Mouse (Mus musculus): Measurements from ENCODE around the gene Ap2s1. TPM values are rescaled to one million over a fixed set of nuclear protein-coding genes. Genes with fewer than 3 reads are reported as not detected.

The Ap2s1 gene
- polyA plus RNA-seq, 1 experiment from 2014 or later, result 255 TPM

DNA sequence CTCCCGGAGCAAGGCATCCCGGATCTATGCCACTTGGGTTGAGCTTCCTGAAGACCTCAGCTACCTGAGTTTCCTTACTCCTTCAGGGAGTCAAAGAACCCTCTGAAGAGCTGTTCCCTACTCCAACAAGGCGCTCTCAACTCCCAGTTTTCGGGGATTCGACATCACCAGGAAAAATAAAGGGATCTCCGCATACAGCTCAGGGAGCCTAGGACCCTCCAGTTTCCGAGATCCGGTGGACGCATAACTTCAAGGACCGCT is 43.3 kb downstream of the Ap2s1 start:
- H3K4me2 ChIP-seq (ENCODE audit: low read length), result peak overlapping the region; percentile 97
- H3K4me3 ChIP-seq (ENCODE audit: low read depth, low read length), result peak overlapping the region; percentile 63
- peak overlapping the region; percentile 44 for H3K27ac ChIP-seq (ENCODE audit: low read depth)
- no peaks in the 10 kb centered on the region for H3K27me3 ChIP-seq (replicated peaks; ENCODE audit: control insufficient read depth, insufficient read depth, low read length)
- ATAC-seq (replicated peaks; ENCODE audit: low FRiP score, low TSS enrichment, low read depth), result peak; percentile 14
- peaks cover 11% of the 10 kb centered on the region for H3K4me1 ChIP-seq (replicated peaks; ENCODE audit: control insufficient read depth, insufficient read depth, low read length)
- H3K9ac ChIP-seq (ENCODE audit: low read length), result peak overlapping the region; percentile 62
- DNase-seq (ENCODE audit: low spot score), result no peak
- H3K36me3 ChIP-seq (ENCODE audit: control insufficient read depth, insufficient read depth, low read length), result no peaks in the 10 kb centered on the region
- WGBS, result 1% methylated on average over 10 of the region's 10 CpGs
- no peaks in the 10 kb centered on the region for H3K9me3 ChIP-seq (ENCODE audit: control insufficient read depth, low read length)

DNA sequence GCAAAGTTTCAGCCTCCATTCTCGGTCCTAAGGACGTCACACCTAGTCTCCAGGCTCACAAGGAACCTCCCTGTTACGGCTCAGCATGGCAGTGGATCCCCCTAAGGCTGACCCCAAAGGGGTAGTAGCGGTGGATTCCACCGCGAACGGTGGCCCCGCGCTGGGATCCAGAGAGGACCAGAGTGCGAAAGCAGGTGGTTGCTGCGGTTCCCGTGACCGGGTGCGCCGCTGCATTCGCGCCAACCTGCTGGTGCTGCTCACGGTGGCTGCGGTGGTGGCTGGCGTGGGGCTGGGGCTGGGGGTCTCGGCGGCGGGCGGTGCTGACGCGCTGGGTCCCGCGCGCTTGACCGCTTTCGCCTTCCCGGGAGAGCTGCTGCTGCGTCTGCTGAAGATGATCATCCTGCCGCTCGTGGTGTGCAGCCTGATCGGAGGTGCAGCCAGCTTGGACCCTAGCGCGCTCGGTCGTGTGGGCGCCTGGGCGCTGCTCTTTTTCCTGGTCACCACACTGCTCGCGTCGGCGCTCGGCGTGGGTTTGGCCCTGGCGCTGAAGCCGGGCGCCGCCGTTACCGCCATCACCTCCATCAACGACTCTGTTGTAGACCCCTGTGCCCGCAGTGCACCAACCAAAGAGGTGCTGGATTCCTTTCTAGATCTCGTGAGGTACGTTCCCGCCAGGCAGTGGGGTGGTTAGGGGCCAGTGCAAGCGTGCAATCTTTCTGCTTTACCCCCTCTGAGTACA is 43.8 kb downstream of the Ap2s1 start:
- Histone ChIP-seq H3K36me3 (ENCODE audit: control insufficient read depth, insufficient read depth, low read length) (no peaks in the 10 kb centered on the region), H3K9me3 (ENCODE audit: control insufficient read depth, low read length) (no peaks in the 10 kb centered on the region), H3K27me3 (replicated peaks; ENCODE audit: control insufficient read depth, insufficient read depth, low read length) (no peaks in the 10 kb centered on the region), H3K4me3 (ENCODE audit: low read depth, low read length) (peak overlapping the region; percentile 63), H3K27ac (ENCODE audit: low read depth) (peak overlapping the region; percentile 44), H3K4me2 (ENCODE audit: low read length) (peak overlapping the region; percentile 97), H3K9ac (ENCODE audit: low read length) (peak overlapping the region; percentile 62), H3K4me1 (replicated peaks; ENCODE audit: control insufficient read depth, insufficient read depth, low read length) (peaks cover 11% of the 10 kb centered on the region)
- peak; percentile 67 for DNase-seq (ENCODE audit: low spot score)
- peak; percentile 10; the same call in 1 of the 2 replicates for ATAC-seq (replicated peaks; ENCODE audit: low FRiP score, low TSS enrichment, low read depth)
- WGBS, result under 1% methylated on average over 60 of the region's 60 CpGs

DNA sequence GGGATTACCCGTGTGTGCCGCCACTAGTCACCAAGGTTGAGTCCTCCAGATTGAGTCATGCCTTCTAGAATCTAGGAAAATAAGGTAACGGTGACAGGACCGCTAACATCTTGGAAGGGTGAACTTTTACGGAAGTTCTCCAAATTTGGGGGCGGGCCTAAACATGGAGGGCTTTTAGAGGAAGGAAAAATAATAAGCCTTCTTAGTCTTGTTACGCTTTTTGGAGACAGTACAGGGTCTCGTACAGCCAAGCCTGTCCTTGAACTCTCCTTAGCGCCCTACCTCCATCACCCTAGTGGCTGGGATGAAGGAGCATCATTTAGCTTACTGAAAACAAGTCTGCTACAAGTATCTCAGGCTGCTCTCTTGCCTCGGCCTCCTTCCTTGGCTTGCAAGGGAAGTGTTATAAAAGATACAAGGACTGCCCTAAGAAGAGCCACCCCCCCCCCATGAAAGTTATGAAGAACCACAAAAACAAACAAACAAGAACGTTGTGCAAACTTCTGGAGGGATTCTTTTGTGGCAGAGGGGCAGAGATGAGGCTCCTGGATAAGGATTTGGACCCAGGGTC is 44.4 kb downstream of the Ap2s1 start:
- peaks cover 11% of the 10 kb centered on the region for H3K4me1 ChIP-seq (replicated peaks; ENCODE audit: control insufficient read depth, insufficient read depth, low read length)
- no peaks in the 10 kb centered on the region for H3K27me3 ChIP-seq (replicated peaks; ENCODE audit: control insufficient read depth, insufficient read depth, low read length)
- H3K4me2 ChIP-seq (ENCODE audit: low read length), result peak overlapping the region; percentile 97
- WGBS, result 9% methylated on average over 11 of the region's 11 CpGs
- H3K36me3 ChIP-seq (ENCODE audit: control insufficient read depth, insufficient read depth, low read length), result no peaks in the 10 kb centered on the region
- no peak overlapping the region for H3K27ac ChIP-seq (ENCODE audit: low read depth)
- H3K4me3 ChIP-seq (ENCODE audit: low read depth, low read length), result peak overlapping the region; percentile 63
- no peaks in the 10 kb centered on the region for H3K9me3 ChIP-seq (ENCODE audit: control insufficient read depth, low read length)
- peak overlapping the region; percentile 62 for H3K9ac ChIP-seq (ENCODE audit: low read length)
- ATAC-seq (replicated peaks; ENCODE audit: low FRiP score, low TSS enrichment, low read depth) (no peak), DNase-seq (ENCODE audit: low spot score) (no peak)

DNA sequence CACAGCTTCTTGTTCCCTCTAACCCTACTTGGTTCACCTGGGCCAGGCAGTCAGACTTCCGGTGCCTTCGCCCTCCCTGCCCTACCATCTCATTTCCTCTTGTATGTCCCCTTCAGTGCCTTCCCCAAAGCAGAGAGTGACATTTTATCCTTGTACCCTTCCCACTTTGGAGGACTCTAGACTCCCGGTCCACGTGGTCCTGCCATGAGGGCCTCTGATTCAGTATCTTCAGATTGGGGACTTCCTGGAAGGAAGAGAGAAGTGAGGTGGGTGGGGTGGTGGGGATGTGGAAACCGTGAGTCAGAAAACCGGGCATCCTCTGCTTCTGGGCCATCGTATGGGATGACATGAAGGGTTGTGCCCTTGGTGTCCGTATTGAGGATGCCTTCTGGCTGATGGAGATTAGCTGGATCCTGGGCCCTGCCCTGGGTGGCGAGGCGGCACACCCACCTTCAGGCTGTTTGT is 45.0 kb downstream of the Ap2s1 start:
- Histone ChIP-seq H3K4me1 (replicated peaks; ENCODE audit: control insufficient read depth, insufficient read depth, low read length) (peaks cover 11% of the 10 kb centered on the region), H3K4me3 (ENCODE audit: low read depth, low read length) (peak overlapping the region; percentile 63), H3K27ac (ENCODE audit: low read depth) (no peak overlapping the region), H3K9ac (ENCODE audit: low read length) (no peak overlapping the region), H3K36me3 (ENCODE audit: control insufficient read depth, insufficient read depth, low read length) (no peaks in the 10 kb centered on the region), H3K9me3 (ENCODE audit: control insufficient read depth, low read length) (no peaks in the 10 kb centered on the region), H3K27me3 (replicated peaks; ENCODE audit: control insufficient read depth, insufficient read depth, low read length) (no peaks in the 10 kb centered on the region), H3K4me2 (ENCODE audit: low read length) (peak overlapping the region; percentile 97)
- no peak for ATAC-seq (replicated peaks; ENCODE audit: low FRiP score, low TSS enrichment, low read depth)
- no peak for DNase-seq (ENCODE audit: low spot score)
- 27% methylated on average over 10 of the region's 10 CpGs for WGBS

DNA sequence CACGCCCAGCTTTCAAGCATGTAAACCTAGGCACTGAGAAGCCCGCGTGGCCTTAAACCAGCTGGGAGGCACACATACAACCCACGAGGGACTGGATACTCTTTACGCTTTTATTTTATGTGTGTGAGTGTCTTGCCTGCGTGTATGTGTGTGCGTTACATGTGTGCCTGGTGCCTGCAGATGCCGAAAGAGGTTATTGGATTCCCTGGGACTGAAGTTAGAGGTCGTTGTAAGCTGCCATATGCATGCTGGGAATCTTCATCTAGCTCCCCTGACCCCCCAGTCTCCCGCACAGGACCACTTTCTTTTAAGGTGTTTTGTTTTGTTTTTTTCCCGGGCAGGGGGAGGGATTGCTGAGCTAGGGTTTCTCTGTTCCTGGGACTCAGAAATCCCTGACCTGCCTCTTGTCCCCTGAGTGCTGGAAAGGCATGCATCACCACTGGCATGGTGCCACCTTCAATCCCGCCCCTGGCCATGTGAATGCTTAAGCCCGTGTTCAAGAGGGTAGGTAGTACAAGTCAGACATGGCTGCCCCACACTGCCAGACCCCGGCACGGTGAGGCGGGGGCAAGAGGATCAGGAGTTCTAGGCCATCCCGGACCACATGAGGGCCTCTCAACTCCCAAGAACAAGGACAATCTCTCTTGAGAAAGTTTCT is 45.7 kb downstream of the Ap2s1 start:
- no peak for DNase-seq (ENCODE audit: low spot score)
- H3K9ac ChIP-seq (ENCODE audit: low read length), result no peak overlapping the region
- H3K4me1 ChIP-seq (replicated peaks; ENCODE audit: control insufficient read depth, insufficient read depth, low read length), result peaks cover 11% of the 10 kb centered on the region
- WGBS, result 52% methylated on average over 17 of the region's 17 CpGs
- H3K4me2 ChIP-seq (ENCODE audit: low read length), result peak overlapping the region; percentile 97
- H3K36me3 ChIP-seq (ENCODE audit: control insufficient read depth, insufficient read depth, low read length), result no peaks in the 10 kb centered on the region
- no peak overlapping the region for H3K27ac ChIP-seq (ENCODE audit: low read depth)
- H3K4me3 ChIP-seq (ENCODE audit: low read depth, low read length), result peak overlapping the region; percentile 63
- H3K9me3 ChIP-seq (ENCODE audit: control insufficient read depth, low read length), result no peaks in the 10 kb centered on the region
- no peaks in the 10 kb centered on the region for H3K27me3 ChIP-seq (replicated peaks; ENCODE audit: control insufficient read depth, insufficient read depth, low read length)
- ATAC-seq (replicated peaks; ENCODE audit: low FRiP score, low TSS enrichment, low read depth), result no peak

DNA sequence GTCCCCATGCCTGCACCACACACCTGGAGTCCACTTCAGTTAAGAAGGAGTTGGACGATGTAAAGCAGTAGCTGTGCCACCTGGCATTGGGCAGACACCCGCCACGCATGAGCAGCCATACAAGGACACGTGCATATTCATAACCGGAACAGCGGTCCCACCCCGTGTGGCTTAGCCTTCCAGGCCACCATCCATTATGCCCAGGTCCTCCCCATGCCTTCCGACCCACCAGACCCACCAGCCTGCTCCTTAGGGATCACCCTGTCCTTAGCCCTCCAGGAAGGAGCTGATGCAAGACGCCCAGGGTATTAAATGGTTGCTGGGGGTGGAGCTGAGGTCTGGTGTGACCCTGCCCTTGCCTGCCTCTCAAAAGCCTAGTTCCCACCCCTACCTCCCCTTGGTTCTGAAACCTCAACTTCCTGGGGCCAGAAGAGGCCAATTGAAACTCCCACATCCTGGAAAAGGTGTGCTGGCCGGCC is 46.3 kb downstream of the Ap2s1 start:
- 82% methylated on average over 10 of the region's 10 CpGs for WGBS
- DNase-seq (ENCODE audit: low spot score) (no peak), ATAC-seq (replicated peaks; ENCODE audit: low FRiP score, low TSS enrichment, low read depth) (no peak)
- Histone ChIP-seq H3K4me3 (ENCODE audit: low read depth, low read length) (no peak overlapping the region), H3K27ac (ENCODE audit: low read depth) (no peak overlapping the region), H3K9me3 (ENCODE audit: control insufficient read depth, low read length) (no peaks in the 10 kb centered on the region), H3K4me2 (ENCODE audit: low read length) (peak overlapping the region; percentile 97; the same call in 1 of the 2 replicates), H3K36me3 (ENCODE audit: control insufficient read depth, insufficient read depth, low read length) (no peaks in the 10 kb centered on the region), H3K9ac (ENCODE audit: low read length) (no peak overlapping the region), H3K4me1 (replicated peaks; ENCODE audit: control insufficient read depth, insufficient read depth, low read length) (peaks cover 11% of the 10 kb centered on the region), H3K27me3 (replicated peaks; ENCODE audit: control insufficient read depth, insufficient read depth, low read length) (no peaks in the 10 kb centered on the region)

DNA sequence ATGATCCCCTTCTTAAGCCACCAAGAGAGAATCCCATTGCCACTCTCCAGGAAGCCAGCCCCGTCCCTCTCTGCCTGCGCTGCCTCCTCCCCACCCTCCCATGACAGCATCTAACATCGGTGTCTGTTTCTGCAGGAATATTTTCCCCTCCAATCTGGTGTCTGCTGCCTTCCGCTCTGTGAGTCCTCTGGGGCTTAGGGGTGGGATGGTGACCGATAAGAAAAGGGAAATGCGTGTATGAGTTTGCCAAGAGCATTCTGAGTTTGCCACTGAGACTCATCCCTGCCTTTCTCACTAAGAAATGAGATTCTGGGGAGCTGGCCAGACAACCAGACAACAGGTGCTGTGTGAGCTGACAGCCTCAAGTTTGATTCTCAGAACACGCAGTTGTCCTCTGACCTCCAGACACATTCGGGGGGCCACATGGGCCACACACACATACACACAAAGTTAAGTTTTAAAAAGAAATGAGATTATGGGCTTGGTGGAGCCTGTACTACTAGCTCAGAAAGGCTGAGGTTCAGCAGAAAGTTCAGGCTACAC is 47.4 kb downstream of the Ap2s1 start:
- Histone ChIP-seq H3K36me3 (ENCODE audit: control insufficient read depth, insufficient read depth, low read length) (no peaks in the 10 kb centered on the region), H3K4me2 (ENCODE audit: low read length) (no peak overlapping the region), H3K9me3 (ENCODE audit: control insufficient read depth, low read length) (no peaks in the 10 kb centered on the region), H3K9ac (ENCODE audit: low read length) (no peak overlapping the region), H3K4me3 (ENCODE audit: low read depth, low read length) (no peak overlapping the region), H3K4me1 (replicated peaks; ENCODE audit: control insufficient read depth, insufficient read depth, low read length) (peaks cover 11% of the 10 kb centered on the region), H3K27me3 (replicated peaks; ENCODE audit: control insufficient read depth, insufficient read depth, low read length) (no peaks in the 10 kb centered on the region), H3K27ac (ENCODE audit: low read depth) (no peak overlapping the region)
- DNase-seq (ENCODE audit: low spot score) (no peak), ATAC-seq (replicated peaks; ENCODE audit: low FRiP score, low TSS enrichment, low read depth) (no peak)
- 79% methylated on average over 8 of the region's 8 CpGs for WGBS

DNA sequence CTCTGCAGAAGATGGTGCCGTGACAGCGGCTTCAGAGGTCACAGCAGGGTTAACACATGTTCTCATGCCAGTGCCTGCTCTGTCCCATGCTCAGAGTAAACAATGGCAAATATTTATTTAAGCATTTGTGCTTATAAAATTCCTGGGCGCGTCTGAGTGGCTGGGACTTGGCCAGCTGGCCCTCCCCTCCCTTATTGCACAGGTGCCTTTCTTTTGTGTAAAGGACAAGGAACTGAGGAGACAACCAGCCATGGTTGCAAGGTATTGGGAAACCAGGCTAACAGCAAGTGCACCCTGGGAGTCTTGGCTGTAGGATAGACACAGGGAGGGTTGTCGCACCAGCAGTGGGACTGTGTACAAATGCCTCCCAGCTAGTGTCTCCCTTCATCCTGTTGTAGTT is 54.1 kb downstream of the Ap2s1 start:
- no peak overlapping the region for H3K4me3 ChIP-seq (ENCODE audit: low read depth, low read length)
- H3K27me3 ChIP-seq (replicated peaks; ENCODE audit: control insufficient read depth, insufficient read depth, low read length), result no peaks in the 10 kb centered on the region
- H3K36me3 ChIP-seq (ENCODE audit: control insufficient read depth, insufficient read depth, low read length), result peaks cover 20% of the 10 kb centered on the region
- no peak overlapping the region; the same call in 1 of the 2 replicates for H3K27ac ChIP-seq (ENCODE audit: low read depth)
- H3K4me1 ChIP-seq (replicated peaks; ENCODE audit: control insufficient read depth, insufficient read depth, low read length), result peaks cover 9% of the 10 kb centered on the region
- ATAC-seq (replicated peaks; ENCODE audit: low FRiP score, low TSS enrichment, low read depth), result peak; percentile 59
- 15% methylated on average over 5 of the region's 5 CpGs for WGBS
- no peak overlapping the region for H3K9ac ChIP-seq (ENCODE audit: low read length)
- H3K9me3 ChIP-seq (ENCODE audit: control insufficient read depth, low read length), result no peaks in the 10 kb centered on the region
- no peak overlapping the region for H3K4me2 ChIP-seq (ENCODE audit: low read length)
- DNase-seq (ENCODE audit: low spot score), result no peak

Data from intestine, embryonic 14.5 days (tissue).